Mouse (Mus musculus) embryonic facial prominence, embryonic 15.5 days (tissue): ENCODE results near the gene Vcp. TPM values are rescaled to one million over a fixed set of nuclear protein-coding genes. Genes with fewer than 3 reads are reported as not detected.

Source experiments
- ATAC-seq: fragments of 200-750 bp; cut with Nextera tagmentation; 2 replicates; pipeline ENCODE4 v1.8.0; 2017; ENCODE audit warnings: low read depth, moderate TSS enrichment; ENCODE audit not compliant: insufficient number of reproducible peaks, low FRiP score, low TSS enrichment
- H3K27ac ChIP-seq: fragments of 300-500 bp; sonication (generic); replicated peaks from 2 replicates; pipeline ENCODE4 v1.5.1; 2015; ENCODE audit warnings: mild to moderate bottlenecking, inconsistent platforms
- H3K27me3 ChIP-seq: fragments of 300-500 bp; sonication (generic); 2 replicates; pipeline ENCODE4 v1.6.1; 2015; ENCODE audit warnings: inconsistent platforms
- H3K36me3 ChIP-seq: fragments of 300-500 bp; sonication (generic); 2 replicates; pipeline ENCODE4 v1.6.1; 2015; ENCODE audit warnings: mild to moderate bottlenecking, inconsistent platforms
- H3K4me1 ChIP-seq: fragments of 300-500 bp; sonication (generic); 2 replicates; pipeline ENCODE4 v1.6.1; 2015; ENCODE audit warnings: inconsistent platforms
- H3K4me2 ChIP-seq: fragments of 300-500 bp; sonication (generic); replicated peaks from 2 replicates; pipeline ENCODE4 v1.6.1; 2015; ENCODE audit warnings: mild to moderate bottlenecking, inconsistent platforms
- H3K4me3 ChIP-seq: fragments of 300-500 bp; sonication (generic); replicated peaks from 2 replicates; pipeline ENCODE4 v1.5.1; 2015; ENCODE audit warnings: mild to moderate bottlenecking, inconsistent platforms
- H3K9ac ChIP-seq: fragments of 300-500 bp; sonication (generic); 2 replicates; pipeline ENCODE4 v1.6.1; 2015; ENCODE audit warnings: inconsistent platforms
- H3K9me3 ChIP-seq: fragments of 300-500 bp; sonication (generic); replicated peaks from 2 replicates; pipeline ENCODE4 v1.6.1; 2016; ENCODE audit warnings: inconsistent platforms
- WGBS: fragments of 180-500 bp; shearing (Covaris S2); methylation state at CpG from one replicate; pipeline ENCODE4 v1.1.7; 2015; 5-methylcytosine and 5-hydroxymethylcytosine counted together
- polyA plus RNA-seq: library from polyadenylated mRNA; unstranded; fragments of >200 nt; fragmentation: Nextera tagmentation; extraction: Ambion mirVana; gene quantifications from 2 replicates; pipeline ENCODE4 v1.2.1, GENCODE M21; 2015

Gene Vcp
- polyA plus RNA-seq, 1 experiment from 2014 or later = 494 TPM

- Histone ChIP-seq H3K27me3 (no peaks in the 10 kb centered on the region; the same call in 1 of the 2 replicates), H3K4me3 (peak overlapping the region; percentile 2; the same call in 1 of the 2 replicates), H3K36me3 (no peaks in the 10 kb centered on the region), H3K9me3 (no peaks in the 10 kb centered on the region), H3K9ac (no peak overlapping the region), H3K27ac (no peak overlapping the region), H3K4me2 (peak overlapping the region; percentile 38), H3K4me1 (peaks cover 7% of the 10 kb centered on the region; the same call in 1 of the 2 replicates)
- WGBS = 12% methylated on average over 12 of the region's 12 CpGs
- no peak for ATAC-seq
These were observed 35.1 kb downstream of the Vcp start for GRCm38 (mm10) chr4:42965039-42965719.

- no peaks in the 10 kb centered on the region for H3K36me3 ChIP-seq
- WGBS = 93% methylated on average over 2 of the region's 2 CpGs
- no peak overlapping the region for H3K9ac ChIP-seq
- H3K4me3 ChIP-seq = no peak overlapping the region
- no peak overlapping the region for H3K4me2 ChIP-seq
- no peak for ATAC-seq
- H3K27ac ChIP-seq = no peak overlapping the region
- H3K27me3 ChIP-seq = no peaks in the 10 kb centered on the region; the same call in 1 of the 2 replicates
- peaks cover 7% of the 10 kb centered on the region; the same call in 1 of the 2 replicates for H3K4me1 ChIP-seq
- no peaks in the 10 kb centered on the region for H3K9me3 ChIP-seq
These were observed 36.8 kb downstream of the Vcp start for GRCm38 (mm10) chr4:42963480-42963879.

- Histone ChIP-seq H3K36me3 (peaks cover 10% of the 10 kb centered on the region), H3K4me3 (no peak overlapping the region), H3K4me1 (peaks cover 7% of the 10 kb centered on the region; the same call in 1 of the 2 replicates), H3K9ac (no peak overlapping the region), H3K27me3 (no peaks in the 10 kb centered on the region; the same call in 1 of the 2 replicates), H3K4me2 (no peak overlapping the region), H3K27ac (no peak overlapping the region), H3K9me3 (no peaks in the 10 kb centered on the region)
- WGBS = 27% methylated on average over 4 of the region's 4 CpGs
- no peak for ATAC-seq
These were observed 38.7 kb downstream of the Vcp start for GRCm38 (mm10) chr4:42961592-42961991.

GRCm38 (mm10) chr4:42959382-42959781 is 40.9 kb downstream of the Vcp start:
- Histone ChIP-seq H3K9ac (no peak overlapping the region), H3K4me3 (no peak overlapping the region), H3K27me3 (no peaks in the 10 kb centered on the region; the same call in 1 of the 2 replicates), H3K27ac (no peak overlapping the region), H3K4me2 (no peak overlapping the region), H3K9me3 (no peaks in the 10 kb centered on the region), H3K36me3 (peaks cover 11% of the 10 kb centered on the region), H3K4me1 (no peaks in the 10 kb centered on the region)
- WGBS = 54% methylated on average over 4 of the region's 4 CpGs
- no peak for ATAC-seq

- no peak overlapping the region for H3K4me3 ChIP-seq
- H3K4me2 ChIP-seq = no peak overlapping the region
- WGBS = 59% methylated on average over 8 of the region's 8 CpGs
These were observed 41.4 kb downstream of the Vcp start for GRCm38 (mm10) chr4:42958942-42959341.

GRCm38 (mm10) chr4:42957979-42958378 is 42.3 kb downstream of the Vcp start:
- no peak overlapping the region for H3K4me3 ChIP-seq
- ATAC-seq = no peak
- H3K9ac ChIP-seq = no peak overlapping the region
- H3K4me1 ChIP-seq = peaks cover 11% of the 10 kb centered on the region
- 85% methylated on average over 8 of the region's 8 CpGs for WGBS
- peaks cover 11% of the 10 kb centered on the region for H3K36me3 ChIP-seq
- H3K27me3 ChIP-seq = no peaks in the 10 kb centered on the region
- H3K27ac ChIP-seq = no peak overlapping the region
- H3K9me3 ChIP-seq = no peaks in the 10 kb centered on the region
- no peak overlapping the region for H3K4me2 ChIP-seq

More at GRCm38 (mm10) chr4:42958942-42959341, 41.4 kb downstream of the Vcp start:
- no peak overlapping the region for H3K27ac ChIP-seq
- H3K27me3 ChIP-seq = no peaks in the 10 kb centered on the region
- H3K36me3 ChIP-seq = peaks cover 11% of the 10 kb centered on the region
- H3K9ac ChIP-seq = no peak overlapping the region
- no peaks in the 10 kb centered on the region for H3K9me3 ChIP-seq
- H3K4me1 ChIP-seq = peaks cover 1% of the 10 kb centered on the region
- no peak for ATAC-seq

GRCm38 (mm10) chr4:42957306-42957705 is 43.0 kb downstream of the Vcp start:
- H3K4me3 ChIP-seq = no peak overlapping the region
- no peak overlapping the region for H3K4me2 ChIP-seq
- H3K27me3 ChIP-seq = no peaks in the 10 kb centered on the region
- H3K27ac ChIP-seq = no peak overlapping the region
- H3K4me1 ChIP-seq = peaks cover 18% of the 10 kb centered on the region
- H3K9me3 ChIP-seq = no peaks in the 10 kb centered on the region
- H3K9ac ChIP-seq = no peak overlapping the region
- H3K36me3 ChIP-seq = peaks cover 11% of the 10 kb centered on the region
- WGBS = 82% methylated on average over 11 of the region's 11 CpGs
- no peak for ATAC-seq

GRCm38 (mm10) chr4:42956581-42956980 is 43.7 kb downstream of the Vcp start:
- Histone ChIP-seq H3K4me2 (no peak overlapping the region), H3K4me1 (peaks cover 24% of the 10 kb centered on the region), H3K27ac (no peak overlapping the region), H3K27me3 (no peaks in the 10 kb centered on the region), H3K36me3 (peaks cover 11% of the 10 kb centered on the region), H3K9me3 (no peaks in the 10 kb centered on the region), H3K9ac (no peak overlapping the region), H3K4me3 (no peak overlapping the region)
- 94% methylated on average over 17 of the region's 17 CpGs for WGBS
- ATAC-seq = no peak

GRCm38 (mm10) chr4:42955200-42955599 is 45.1 kb downstream of the Vcp start:
- ATAC-seq = no peak
- H3K4me3 ChIP-seq = no peak overlapping the region
- no peaks in the 10 kb centered on the region for H3K9me3 ChIP-seq
- no peaks in the 10 kb centered on the region for H3K27me3 ChIP-seq
- H3K4me1 ChIP-seq = peaks cover 38% of the 10 kb centered on the region
- no peak overlapping the region for H3K4me2 ChIP-seq
- H3K36me3 ChIP-seq = peaks cover 11% of the 10 kb centered on the region
- WGBS = 88% methylated on average over 3 of the region's 3 CpGs
- no peak overlapping the region for H3K9ac ChIP-seq
- H3K27ac ChIP-seq = no peak overlapping the region

- no peaks in the 10 kb centered on the region for H3K9me3 ChIP-seq
- H3K4me1 ChIP-seq = peaks cover 38% of the 10 kb centered on the region
- H3K9ac ChIP-seq = no peak overlapping the region
- peaks cover 11% of the 10 kb centered on the region for H3K36me3 ChIP-seq
- H3K4me3 ChIP-seq = no peak overlapping the region
- no peak overlapping the region for H3K4me2 ChIP-seq
- ATAC-seq = no peak
- 5% methylated on average over 10 of the region's 10 CpGs for WGBS
- peak overlapping the region; percentile 29; the same call in 1 of the 2 replicates for H3K27ac ChIP-seq
- no peaks in the 10 kb centered on the region for H3K27me3 ChIP-seq
These were observed 46.0 kb downstream of the Vcp start for GRCm38 (mm10) chr4:42954297-42954696.

GRCm38 (mm10) chr4:42953435-42954094 is 46.7 kb downstream of the Vcp start:
- ATAC-seq = no peak
- H3K4me1 ChIP-seq = peaks cover 38% of the 10 kb centered on the region
- WGBS = 20% methylated on average over 10 of the region's 10 CpGs
- peak overlapping the region; percentile 66; the same call in 1 of the 2 replicates for H3K27ac ChIP-seq
- no peak overlapping the region for H3K4me2 ChIP-seq
- peaks cover 11% of the 10 kb centered on the region for H3K36me3 ChIP-seq
- no peak overlapping the region for H3K9ac ChIP-seq
- no peaks in the 10 kb centered on the region for H3K27me3 ChIP-seq
- H3K9me3 ChIP-seq = no peaks in the 10 kb centered on the region
- H3K4me3 ChIP-seq = no peak overlapping the region
